Mouse (Mus musculus) hindbrain, embryonic 11.5 days (tissue): ENCODE measurements around the gene Platr17. TPM values are rescaled to one million over a fixed set of nuclear protein-coding genes. Genes with fewer than 3 reads are reported as not detected.
"Not testable (repeated sequence)": the region's sequence is repeated elsewhere in the genome, so short reads cannot be mapped to it uniquely, and the experiment has no call there.

ENCODE experiments used
- ATAC-seq: fragments of 200-750 bp; cut with Nextera tagmentation; 2 replicates; pipeline ENCODE4 v1.8.0; 2017; ENCODE audit warnings: mild to moderate bottlenecking, moderate TSS enrichment, moderate library complexity; ENCODE audit not compliant: low FRiP score
- DNase-seq: peaks from one replicate; pipeline ENCODE4 v3.0.0-alpha.2; 2015; ENCODE audit warnings: low spot score
- H3K27ac ChIP-seq: fragments of 300-500 bp; sonication (generic); 2 replicates; pipeline ENCODE4 v1.5.1; 2014; ENCODE audit warnings: mild to moderate bottlenecking, low read depth, low read length
- H3K27me3 ChIP-seq: fragments of 300-500 bp; sonication (generic); 2 replicates; pipeline ENCODE4 v1.6.1; 2014; ENCODE audit warnings: mild to moderate bottlenecking, low read length, moderate library complexity, mixed read lengths; ENCODE audit not compliant: control insufficient read depth, insufficient read depth
- H3K36me3 ChIP-seq: fragments of 300-500 bp; sonication (generic); 2 replicates; pipeline ENCODE4 v1.6.1; 2014; ENCODE audit warnings: mild to moderate bottlenecking, low read length, moderate library complexity, mixed read lengths; ENCODE audit not compliant: control insufficient read depth, insufficient read depth
- H3K4me1 ChIP-seq: fragments of 300-500 bp; sonication (generic); replicated peaks from 2 replicates; pipeline ENCODE4 v1.6.1; 2014; ENCODE audit warnings: low read length, mixed read lengths; ENCODE audit not compliant: control insufficient read depth, insufficient read depth
- H3K4me2 ChIP-seq: fragments of 300-500 bp; sonication (generic); replicated peaks from 2 replicates; pipeline ENCODE4 v1.6.1; 2014; ENCODE audit warnings: mild to moderate bottlenecking, low read depth, low read length
- H3K4me3 ChIP-seq: fragments of 300-500 bp; sonication (generic); 2 replicates; pipeline ENCODE4 v1.5.1; 2014; ENCODE audit warnings: low read depth, low read length
- H3K9ac ChIP-seq: fragments of 300-500 bp; sonication (generic); 2 replicates; pipeline ENCODE4 v1.6.1; 2014; ENCODE audit warnings: low read depth, low read length
- H3K9me3 ChIP-seq: fragments of 300-500 bp; sonication (generic); 2 replicates; pipeline ENCODE4 v1.6.1; 2016; ENCODE audit warnings: low read length; ENCODE audit not compliant: control insufficient read depth
- WGBS: fragments of 180-500 bp; shearing (Covaris S2); extraction: QIAGEN DNeasy Blood & Tissue Kit; methylation state at CpG from one replicate; pipeline ENCODE4 v1.1.7; 2014; 5-methylcytosine and 5-hydroxymethylcytosine counted together
- polyA plus RNA-seq: library from polyadenylated mRNA; unstranded; fragments of >200 nt; fragmentation: Nextera tagmentation; extraction: Ambion mirVana; gene quantifications from 2 replicates; pipeline ENCODE4 v1.2.1, GENCODE M21; 2014

Gene Platr17
- polyA plus RNA-seq, 1 experiment from 2014 or later: 0.86 TPM

DNA sequence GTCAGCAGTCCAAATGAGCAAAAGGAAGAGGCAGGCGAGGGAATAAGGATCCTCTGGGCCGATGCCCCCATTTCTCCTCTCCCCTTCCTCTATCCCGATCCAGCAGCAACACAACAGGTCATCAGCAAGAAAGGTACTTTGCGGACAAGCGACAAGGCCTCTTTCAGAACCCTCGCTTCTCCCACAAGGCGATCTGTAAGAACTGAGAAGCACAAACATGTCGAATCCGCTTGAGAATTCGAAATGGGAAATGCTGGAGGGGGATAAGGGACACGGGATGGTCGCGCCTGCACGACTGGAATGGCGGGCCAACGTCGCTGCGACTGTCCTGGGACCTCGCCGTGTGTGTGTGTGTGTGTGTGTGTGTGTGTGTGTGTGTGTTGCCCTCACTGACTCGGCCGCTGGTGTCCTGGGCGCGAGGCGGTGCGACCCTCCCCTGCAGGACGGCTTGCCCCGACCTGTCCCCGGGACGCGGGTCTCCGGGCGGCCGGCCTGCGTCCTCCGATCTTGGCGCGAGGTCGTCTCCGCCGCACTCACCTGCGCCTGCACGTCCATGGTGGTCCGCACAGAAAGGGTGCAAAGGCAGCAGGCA lies 14.9 kb upstream of the Platr17 start:
- H3K36me3 ChIP-seq, ATAC-seq, DNase-seq, H3K4me1 ChIP-seq, H3K9me3 ChIP-seq, H3K27me3 ChIP-seq: not testable (repeated sequence)
- peak overlapping the region; percentile 59 for H3K4me3 ChIP-seq
- peak overlapping the region; percentile 67 for H3K27ac ChIP-seq
- peak overlapping the region; percentile 62 for H3K9ac ChIP-seq
- peak overlapping the region; percentile 55 for H3K4me2 ChIP-seq
- WGBS: under 1% methylated on average over 39 of the region's 44 CpGs

- H3K27ac ChIP-seq: peak within 1 kb of the TSS; percentile 67
- WGBS: under 1% methylated on average over 49 of the region's 49 CpGs
- no peaks in the 10 kb centered on the region for H3K4me1 ChIP-seq
- no peaks in the 10 kb centered on the region for H3K27me3 ChIP-seq
- H3K4me3 ChIP-seq: peak within 1 kb of the TSS; percentile 59
- ATAC-seq: peak; percentile 98
- peak within 1 kb of the TSS; percentile 55 for H3K4me2 ChIP-seq
- H3K36me3 ChIP-seq: no peaks in the 10 kb centered on the region
- H3K9me3 ChIP-seq: no peaks in the 10 kb centered on the region
- DNase-seq: peak; percentile 99
- peak within 1 kb of the TSS; percentile 62 for H3K9ac ChIP-seq
These were observed 14.3 kb upstream of the Platr17 start, which contains the start of gene Kifc1 for GRCm38 (mm10) chr17:33890533-33891059. TSS of gene Kifc1 (minus strand) at chr17:33890661.

DNA sequence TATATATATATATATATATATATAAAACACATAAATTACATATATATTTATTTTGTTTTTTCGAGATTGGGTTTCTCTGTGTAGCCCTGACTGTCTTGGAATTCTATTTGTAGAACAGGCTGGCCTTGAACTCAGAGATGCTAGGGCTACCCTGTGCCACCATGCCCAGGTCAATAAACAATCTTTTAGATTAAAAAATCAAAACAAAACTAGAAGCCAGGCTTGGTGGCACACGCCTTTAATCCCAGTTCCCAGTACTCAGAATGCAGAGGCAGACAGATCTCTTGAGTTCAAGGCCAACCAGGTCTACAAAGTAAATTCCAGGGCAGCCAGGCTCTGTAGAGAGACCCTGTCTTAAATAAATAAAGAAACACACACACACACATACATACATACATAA lies 13.6 kb upstream of the Platr17 start:
- H3K9ac ChIP-seq: no peak overlapping the region
- H3K4me1 ChIP-seq: no peaks in the 10 kb centered on the region
- DNase-seq: no peak
- no peaks in the 10 kb centered on the region for H3K27me3 ChIP-seq
- no peak for ATAC-seq
- WGBS: 80% methylated on average over 2 of the region's 2 CpGs
- H3K9me3 ChIP-seq: no peaks in the 10 kb centered on the region
- no peak overlapping the region for H3K4me2 ChIP-seq
- no peak overlapping the region for H3K4me3 ChIP-seq
- no peaks in the 10 kb centered on the region for H3K36me3 ChIP-seq
- no peak overlapping the region for H3K27ac ChIP-seq

DNA sequence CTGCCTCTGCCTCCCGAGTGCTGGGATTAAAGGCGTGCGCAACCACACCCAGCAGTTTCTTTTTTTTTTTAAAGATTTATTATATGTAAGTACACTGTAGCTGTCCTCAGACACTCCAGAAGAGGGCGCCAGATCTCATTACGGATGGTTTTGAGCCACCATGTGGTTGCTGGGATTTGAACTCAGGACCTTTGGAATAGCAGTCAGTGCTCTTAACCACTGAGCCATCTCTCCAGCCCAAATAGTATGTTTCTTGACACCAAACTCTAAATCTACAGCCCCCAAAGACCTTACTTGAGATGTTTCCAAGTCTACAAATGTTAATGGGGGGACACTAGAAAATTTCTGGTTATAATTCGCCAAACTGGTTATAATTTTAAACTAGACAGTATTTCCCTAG lies 13.0 kb upstream of the Platr17 start:
- H3K4me3 ChIP-seq, H3K4me1 ChIP-seq, H3K27ac ChIP-seq, H3K27me3 ChIP-seq, DNase-seq, H3K36me3 ChIP-seq, H3K9me3 ChIP-seq, ATAC-seq, H3K4me2 ChIP-seq, H3K9ac ChIP-seq: not testable (repeated sequence)
- 66% methylated on average over 6 of the region's 6 CpGs for WGBS

GRCm38 (mm10) chr17:33892429-33892828 lies 12.5 kb upstream of the Platr17 start:
- Histone ChIP-seq H3K27me3 (no peaks in the 10 kb centered on the region), H3K9ac (no peak overlapping the region), H3K36me3 (no peaks in the 10 kb centered on the region), H3K27ac (no peak overlapping the region), H3K4me1 (no peaks in the 10 kb centered on the region), H3K9me3 (no peaks in the 10 kb centered on the region), H3K4me3 (no peak overlapping the region), H3K4me2 (no peak overlapping the region)
- WGBS: 24% methylated on average over 7 of the region's 7 CpGs
- DNase-seq (no peak), ATAC-seq (no peak)

GRCm38 (mm10) chr17:33893011-33893410 lies 11.9 kb upstream of the Platr17 start:
- not testable (repeated sequence) for H3K36me3 ChIP-seq, H3K27ac ChIP-seq, H3K4me2 ChIP-seq, ATAC-seq, DNase-seq, H3K4me1 ChIP-seq, H3K9me3 ChIP-seq, H3K27me3 ChIP-seq, H3K4me3 ChIP-seq, H3K9ac ChIP-seq
- WGBS: 72% methylated on average over 4 of the region's 4 CpGs

GRCm38 (mm10) chr17:33897114-33897794 lies 7.7 kb upstream of the Platr17 start:
- Histone ChIP-seq H3K27ac (no peak overlapping the region), H3K9me3 (no peaks in the 10 kb centered on the region), H3K9ac (no peak overlapping the region), H3K4me2 (no peak overlapping the region), H3K36me3 (no peaks in the 10 kb centered on the region), H3K27me3 (no peaks in the 10 kb centered on the region), H3K4me1 (no peaks in the 10 kb centered on the region), H3K4me3 (no peak overlapping the region)
- DNase-seq: peak; percentile 78
- 43% methylated on average over 6 of the region's 6 CpGs for WGBS
- no peak for ATAC-seq

- not testable (repeated sequence) for H3K36me3 ChIP-seq, ATAC-seq, H3K9me3 ChIP-seq, H3K4me3 ChIP-seq, H3K27me3 ChIP-seq, H3K27ac ChIP-seq, H3K4me2 ChIP-seq, H3K4me1 ChIP-seq, DNase-seq, H3K9ac ChIP-seq
- WGBS: 91% methylated on average over 4 of the region's 4 CpGs
These were observed 6.7 kb upstream of the Platr17 start for GRCm38 (mm10) chr17:33898193-33898592.

DNA sequence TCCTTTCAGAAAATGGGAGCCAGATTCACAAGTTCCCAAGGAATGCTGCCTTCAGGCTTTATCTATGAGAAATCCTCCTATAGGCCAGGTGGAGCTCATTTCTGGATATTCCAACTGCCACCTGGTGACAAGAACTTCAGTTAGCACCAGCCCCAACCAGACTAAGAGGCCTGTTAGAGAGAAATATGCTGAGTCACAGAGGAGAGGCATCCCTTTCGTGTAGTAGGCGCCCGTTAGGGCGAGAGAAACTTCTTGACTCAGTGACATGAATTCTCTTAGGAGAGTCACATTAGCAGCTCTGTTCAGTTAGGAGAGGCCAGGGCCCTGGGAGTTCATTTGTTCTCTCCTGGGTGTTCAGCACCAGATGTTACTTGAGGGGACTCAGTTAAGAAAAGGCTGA lies 5.3 kb upstream of the Platr17 start:
- H3K4me3 ChIP-seq: no peak overlapping the region
- no peak overlapping the region for H3K4me2 ChIP-seq
- WGBS: 84% methylated on average over 4 of the region's 4 CpGs

More for the DNA sequence above, 5.3 kb upstream of the Platr17 start:
- ATAC-seq: no peak
- Histone ChIP-seq H3K27me3 (no peaks in the 10 kb centered on the region), H3K9ac (no peak overlapping the region), H3K4me1 (no peaks in the 10 kb centered on the region), H3K9me3 (no peaks in the 10 kb centered on the region), H3K27ac (no peak overlapping the region), H3K36me3 (no peaks in the 10 kb centered on the region)
- DNase-seq: no peak
